Mouse (Mus musculus): ENCODE results near the gene Vgll4.

DNA sequence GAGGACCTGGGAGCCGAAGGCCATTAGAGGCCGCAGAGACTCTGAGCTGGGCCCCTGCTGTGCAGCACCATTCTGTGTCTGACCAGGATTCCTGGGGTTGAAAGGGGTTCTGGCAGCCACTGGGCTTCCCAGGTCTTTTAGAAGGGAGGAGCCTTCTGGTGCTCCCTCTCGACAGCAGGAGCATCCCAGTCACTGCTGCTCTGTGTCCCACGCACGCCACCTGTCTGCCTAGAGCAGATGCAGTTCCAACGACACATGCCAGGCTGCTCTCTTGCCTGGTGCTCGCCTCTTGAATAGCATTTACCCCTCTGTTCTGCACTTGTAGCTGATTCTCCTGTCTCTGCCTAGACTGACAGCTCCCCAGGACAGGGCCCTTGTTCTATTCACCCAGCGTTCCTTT is 34.8 kb upstream of the Vgll4 start:
- no peak for TF ChIP-seq CTCF (IDR thresholded peaks at IDR 0.05; ENCODE audit: low read depth)
- no peak for TF ChIP-seq EP300 (IDR thresholded peaks at IDR 0.05; ENCODE audit: low read depth)
